Mouse (Mus musculus) neural tube, embryonic 11.5 days (tissue): ENCODE data around the gene Nfya. TPM values are rescaled to one million over a fixed set of nuclear protein-coding genes. Genes with fewer than 3 reads are reported as not detected.
A peak's percentile ranks its signal among the peaks of the same experiment; 100 is the strongest.

Source experiments
- ATAC-seq: fragments of 200-750 bp; cut with Nextera tagmentation; 2 replicates; pipeline ENCODE4 v1.8.0; 2017; ENCODE audit warnings: moderate number of reproducible peaks, mild to moderate bottlenecking, moderate TSS enrichment, moderate library complexity; ENCODE audit not compliant: insufficient read depth, low FRiP score, low TSS enrichment
- DNase-seq: peaks from one replicate; pipeline ENCODE4 v3.0.0-alpha.2; 2015; ENCODE audit warnings: low spot score
- H3K27ac ChIP-seq: fragments of 300-500 bp; sonication (generic); 2 replicates; pipeline ENCODE4 v1.5.1; 2014; ENCODE audit warnings: low read depth, mild to moderate bottlenecking, low read length
- H3K27me3 ChIP-seq: fragments of 300-500 bp; sonication (generic); 2 replicates; pipeline ENCODE4 v1.6.1; 2014; ENCODE audit warnings: mild to moderate bottlenecking, low read length, mixed read lengths; ENCODE audit not compliant: control insufficient read depth, insufficient read depth
- H3K36me3 ChIP-seq: fragments of 300-500 bp; sonication (generic); 2 replicates; pipeline ENCODE4 v1.6.1; 2014; ENCODE audit warnings: mild to moderate bottlenecking, low read length, moderate library complexity, mixed read lengths; ENCODE audit not compliant: control insufficient read depth, insufficient read depth
- H3K4me1 ChIP-seq: fragments of 300-500 bp; sonication (generic); 2 replicates; pipeline ENCODE4 v1.6.1; 2014; ENCODE audit warnings: low read length, mixed read lengths; ENCODE audit not compliant: control insufficient read depth, insufficient read depth
- H3K4me2 ChIP-seq: fragments of 300-500 bp; sonication (generic); 2 replicates; pipeline ENCODE4 v1.6.1; 2014; ENCODE audit warnings: low read depth, mild to moderate bottlenecking, moderate library complexity
- H3K4me3 ChIP-seq: fragments of 300-500 bp; sonication (generic); 2 replicates; pipeline ENCODE4 v1.5.1; 2014; ENCODE audit warnings: low read depth, low read length
- H3K9ac ChIP-seq: fragments of 300-500 bp; sonication (generic); 2 replicates; pipeline ENCODE4 v1.6.1; 2014; ENCODE audit warnings: mild to moderate bottlenecking, low read length
- H3K9me3 ChIP-seq: fragments of 300-500 bp; sonication (generic); 2 replicates; pipeline ENCODE4 v1.6.1; 2016; ENCODE audit warnings: low read length; ENCODE audit not compliant: control insufficient read depth
- WGBS: fragments of 180-500 bp; shearing (Covaris S2); extraction: QIAGEN DNeasy Blood & Tissue Kit; methylation state at CpG from one replicate; pipeline ENCODE4 v1.1.7; 2014; 5-methylcytosine and 5-hydroxymethylcytosine counted together
- polyA plus RNA-seq: library from polyadenylated mRNA; unstranded; fragments of >200 nt; fragmentation: Nextera tagmentation; extraction: Ambion mirVana; gene quantifications from 2 replicates; pipeline ENCODE4 v1.2.1, GENCODE M21; 2014

Nfya gene
- polyA plus RNA-seq, 1 experiment from 2014 or later = 27.8 TPM

DNA sequence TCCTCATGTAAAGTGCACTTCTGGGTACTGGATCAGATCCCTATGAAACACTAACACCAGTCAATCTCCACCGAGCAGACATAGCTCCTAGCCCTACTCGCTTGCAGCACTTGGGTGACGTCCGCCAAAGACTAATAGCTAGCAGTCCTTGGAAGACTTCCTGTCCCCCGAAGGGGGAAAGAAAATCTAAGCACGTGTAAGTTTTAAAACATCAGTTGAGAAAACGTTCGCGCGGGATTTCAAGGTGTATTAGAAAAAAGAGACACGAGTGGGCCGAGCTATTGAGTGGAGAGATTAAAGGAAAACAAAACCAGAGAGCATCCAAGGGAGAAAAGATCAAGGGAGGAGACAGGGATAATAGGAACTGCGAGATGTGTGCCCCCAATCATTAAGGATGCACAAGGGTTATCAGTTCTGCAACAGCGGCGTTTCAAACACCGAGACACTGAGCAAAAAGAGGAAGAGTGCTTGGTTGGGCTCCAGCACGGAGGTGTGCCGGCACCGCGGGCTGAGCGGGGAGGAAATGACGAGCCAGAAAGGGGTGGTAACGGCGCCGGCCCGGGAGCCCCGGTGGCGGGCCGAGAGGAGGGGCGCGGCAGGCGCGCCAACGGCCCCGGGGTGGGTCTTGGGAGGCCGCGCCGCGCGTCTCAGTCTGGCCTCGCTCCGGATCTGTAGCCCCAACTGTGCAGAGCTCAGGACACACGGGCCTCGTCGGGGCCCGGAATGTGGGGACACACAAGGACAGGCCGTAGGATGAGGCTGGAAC lies 997 bp downstream of the Nfya start:
- peak overlapping the region; percentile 100 for H3K27ac ChIP-seq
- H3K4me2 ChIP-seq = peak overlapping the region; percentile 53
- peak; percentile 35 for ATAC-seq
- no peaks in the 10 kb centered on the region; the same call in 1 of the 2 replicates for H3K36me3 ChIP-seq
- DNase-seq = peak; percentile 79
- H3K27me3 ChIP-seq = no peaks in the 10 kb centered on the region
- peaks cover 12% of the 10 kb centered on the region for H3K4me1 ChIP-seq
- under 1% methylated on average over 45 of the region's 47 CpGs for WGBS
- H3K9ac ChIP-seq = peak overlapping the region; percentile 99
- H3K9me3 ChIP-seq = no peaks in the 10 kb centered on the region
- H3K4me3 ChIP-seq = peak overlapping the region; percentile 93

- DNase-seq = no peak
- Histone ChIP-seq H3K4me2 (peak overlapping the region; percentile 53), H3K9ac (peak overlapping the region; percentile 99), H3K36me3 (no peaks in the 10 kb centered on the region; the same call in 1 of the 2 replicates), H3K9me3 (no peaks in the 10 kb centered on the region), H3K4me1 (peaks cover 12% of the 10 kb centered on the region), H3K27ac (peak overlapping the region; percentile 100; the same call in 1 of the 2 replicates), H3K27me3 (no peaks in the 10 kb centered on the region), H3K4me3 (peak overlapping the region; percentile 93)
- WGBS = 25% methylated on average over 8 of the region's 8 CpGs
- no peak for ATAC-seq
Measured at GRCm38 (mm10) chr17:48407910-48408525, 1.7 kb downstream of the Nfya start.

DNA sequence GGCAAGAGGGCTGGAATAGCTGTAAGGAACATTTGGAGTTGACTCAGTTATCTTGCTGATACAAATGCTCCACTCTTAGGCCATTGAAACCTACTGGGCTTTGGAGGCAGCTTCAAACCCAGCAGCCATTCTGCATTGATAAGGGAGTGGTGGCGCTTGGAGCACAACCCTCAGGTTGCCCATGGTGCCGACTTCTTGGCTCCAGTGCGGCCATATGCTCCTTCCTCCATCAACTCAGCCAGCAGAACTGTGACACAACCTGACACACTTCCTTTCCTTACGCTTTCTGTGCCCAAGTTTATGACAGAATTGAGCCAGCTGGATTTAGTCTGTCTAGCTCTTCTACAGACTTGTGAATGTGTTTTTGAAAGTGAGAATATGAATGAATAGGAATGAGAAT lies 2.6 kb downstream of the Nfya start:
- H3K9ac ChIP-seq = peak overlapping the region; percentile 99; the same call in 1 of the 2 replicates
- H3K27ac ChIP-seq = no peak overlapping the region
- peak overlapping the region; percentile 53; the same call in 1 of the 2 replicates for H3K4me2 ChIP-seq
- no peaks in the 10 kb centered on the region for H3K9me3 ChIP-seq
- H3K36me3 ChIP-seq = no peaks in the 10 kb centered on the region
- H3K27me3 ChIP-seq = no peaks in the 10 kb centered on the region
- H3K4me1 ChIP-seq = peaks cover 12% of the 10 kb centered on the region
- ATAC-seq (no peak), DNase-seq (no peak)
- 87% methylated on average over 4 of the region's 4 CpGs for WGBS
- no peak overlapping the region for H3K4me3 ChIP-seq

GRCm38 (mm10) chr17:48404706-48405105 lies 5.0 kb downstream of the Nfya start:
- WGBS = 82% methylated on average over 1 of the region's 1 CpGs
- no peak overlapping the region for H3K4me3 ChIP-seq
- DNase-seq (no peak), ATAC-seq (no peak)
- no peaks in the 10 kb centered on the region for H3K27me3 ChIP-seq
- H3K4me1 ChIP-seq = peaks cover 8% of the 10 kb centered on the region
- no peaks in the 10 kb centered on the region for H3K9me3 ChIP-seq
- H3K4me2 ChIP-seq = no peak overlapping the region
- H3K27ac ChIP-seq = no peak overlapping the region
- H3K36me3 ChIP-seq = peaks cover 3% of the 10 kb centered on the region
- no peak overlapping the region for H3K9ac ChIP-seq

DNA sequence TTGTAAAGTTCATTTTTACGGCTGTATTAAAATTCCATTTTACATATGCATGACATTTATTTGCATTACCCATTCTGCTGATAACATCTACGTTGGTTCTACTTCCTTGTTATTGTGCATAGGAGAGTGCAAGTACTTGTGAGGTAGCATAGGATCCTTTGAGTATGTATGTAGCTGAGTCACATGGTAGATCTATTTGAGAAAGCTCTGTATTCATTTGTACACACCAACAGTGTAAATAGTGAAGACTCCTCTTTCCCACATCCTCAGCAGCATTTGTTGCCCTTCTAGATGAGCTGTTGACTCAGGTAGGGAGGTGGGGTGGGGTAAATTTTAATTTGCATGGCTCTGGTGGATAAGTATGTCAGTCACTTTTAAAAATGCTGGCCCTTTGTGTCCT lies 5.9 kb downstream of the Nfya start:
- Histone ChIP-seq H3K4me2 (no peak overlapping the region), H3K4me1 (peaks cover 8% of the 10 kb centered on the region), H3K4me3 (no peak overlapping the region), H3K9ac (no peak overlapping the region), H3K27me3 (no peaks in the 10 kb centered on the region), H3K27ac (no peak overlapping the region), H3K36me3 (peaks cover 8% of the 10 kb centered on the region), H3K9me3 (no peaks in the 10 kb centered on the region)
- no peak for ATAC-seq
- WGBS = 87% methylated on average over 2 of the region's 2 CpGs
- DNase-seq = no peak

GRCm38 (mm10) chr17:48402751-48403150 lies 7.0 kb downstream of the Nfya start:
- 94% methylated on average over 3 of the region's 3 CpGs for WGBS
- DNase-seq (no peak), ATAC-seq (no peak)
- H3K4me2 ChIP-seq = no peak overlapping the region
- H3K27ac ChIP-seq = no peak overlapping the region
- peaks cover 5% of the 10 kb centered on the region for H3K4me1 ChIP-seq
- no peaks in the 10 kb centered on the region for H3K27me3 ChIP-seq
- no peak overlapping the region for H3K9ac ChIP-seq
- H3K9me3 ChIP-seq = no peaks in the 10 kb centered on the region
- H3K4me3 ChIP-seq = no peak overlapping the region
- peaks cover 9% of the 10 kb centered on the region for H3K36me3 ChIP-seq

- H3K9me3 ChIP-seq = no peaks in the 10 kb centered on the region
- DNase-seq (no peak), ATAC-seq (no peak)
- WGBS = 86% methylated on average over 4 of the region's 4 CpGs
- H3K36me3 ChIP-seq = peaks cover 9% of the 10 kb centered on the region
- H3K4me3 ChIP-seq = no peak overlapping the region
- H3K27ac ChIP-seq = no peak overlapping the region
- no peaks in the 10 kb centered on the region for H3K4me1 ChIP-seq
- H3K27me3 ChIP-seq = no peaks in the 10 kb centered on the region
- H3K9ac ChIP-seq = no peak overlapping the region
- H3K4me2 ChIP-seq = no peak overlapping the region
Measured at GRCm38 (mm10) chr17:48401710-48402109, 8.0 kb downstream of the Nfya start.

DNA sequence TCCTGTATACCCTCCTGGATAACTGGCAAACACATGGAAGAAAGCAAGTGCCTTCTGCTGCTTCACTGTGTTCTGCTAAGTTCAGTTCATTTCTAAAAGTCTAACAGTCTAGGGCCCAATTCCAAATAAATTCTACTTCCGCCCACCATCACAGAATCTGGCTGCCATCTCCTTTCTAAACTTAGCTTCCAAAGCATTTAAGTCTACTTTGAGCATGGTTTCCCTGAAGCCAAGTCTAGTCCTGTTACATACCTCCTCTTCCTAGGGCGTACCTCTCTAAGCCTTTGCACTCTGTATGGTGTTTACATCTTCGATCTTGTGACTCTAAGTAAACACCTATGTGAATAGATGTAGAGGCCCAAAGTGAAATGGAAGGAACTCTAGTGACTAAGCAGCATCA lies 17.1 kb downstream of the Nfya start:
- WGBS = 92% methylated on average over 3 of the region's 3 CpGs
- ATAC-seq (no peak), DNase-seq (no peak)
- Histone ChIP-seq H3K27ac (no peak overlapping the region), H3K4me1 (no peaks in the 10 kb centered on the region), H3K9me3 (no peaks in the 10 kb centered on the region), H3K36me3 (peaks cover 36% of the 10 kb centered on the region), H3K9ac (no peak overlapping the region), H3K4me3 (no peak overlapping the region), H3K27me3 (no peaks in the 10 kb centered on the region), H3K4me2 (no peak overlapping the region)

- 90% methylated on average over 5 of the region's 5 CpGs for WGBS
- no peak overlapping the region for H3K27ac ChIP-seq
- no peaks in the 10 kb centered on the region for H3K4me1 ChIP-seq
- peaks cover 40% of the 10 kb centered on the region for H3K36me3 ChIP-seq
- H3K4me2 ChIP-seq = no peak overlapping the region
- DNase-seq = no peak
- no peak for ATAC-seq
- H3K9me3 ChIP-seq = no peaks in the 10 kb centered on the region
- H3K9ac ChIP-seq = no peak overlapping the region
- no peaks in the 10 kb centered on the region for H3K27me3 ChIP-seq
- no peak overlapping the region for H3K4me3 ChIP-seq
Measured at GRCm38 (mm10) chr17:48391446-48391845, 18.3 kb downstream of the Nfya start.
